Mouse (Mus musculus) frontal cortex, postnatal 10 days (tissue): ENCODE data around the gene Hmg20b.
A peak's percentile ranks its signal among the peaks of the same experiment; 100 is the strongest.

ENCODE experiments used
- DNase-seq, 2 experiments: peaks; one replicate each; pipeline ENCODE4 v3.0.0; 2022; ENCODE audit warnings: low spot score in 2 of 2, mixed read lengths in 1 of 2

The Hmg20b gene

GRCm38 (mm10) chr10:81350351-81351063 is at the start of gene Hmg20b:
Hmg20b (minus strand) TSS chr10:81350480.
- peak; percentile 99 to 100 for DNase-seq

- no peak for DNase-seq
Measured at GRCm38 (mm10) chr10:81399798-81400308, 49.6 kb upstream of the Hmg20b start.

- no peak for DNase-seq
Measured at GRCm38 (mm10) chr10:81399296-81399695, 49.0 kb upstream of the Hmg20b start.

GRCm38 (mm10) chr10:81396749-81397148 is 46.5 kb upstream of the Hmg20b start:
- DNase-seq, result no peak

GRCm38 (mm10) chr10:81395865-81396264 is 45.6 kb upstream of the Hmg20b start:
- no peak for DNase-seq

- DNase-seq, result peak in 1 of 2 experiments; percentile 66
Measured at GRCm38 (mm10) chr10:81395127-81395526, 44.8 kb upstream of the Hmg20b start.

- DNase-seq, result no peak
Measured at GRCm38 (mm10) chr10:81393456-81394063, 43.3 kb upstream of the Hmg20b start.

GRCm38 (mm10) chr10:81392781-81393185 is 42.5 kb upstream of the Hmg20b start, which contains the start of gene Smim24:
Smim24 (plus strand) TSS chr10:81393051.
- no peak for DNase-seq

- DNase-seq, result no peak
Measured at GRCm38 (mm10) chr10:81392270-81392669, 42.0 kb upstream of the Hmg20b start.

- no peak for DNase-seq
Measured at GRCm38 (mm10) chr10:81390678-81390965, 40.3 kb upstream of the Hmg20b start.

- peak in 1 of 2 experiments; percentile 70 for DNase-seq
Measured at GRCm38 (mm10) chr10:81389801-81390677, 39.8 kb upstream of the Hmg20b start.

- no peak for DNase-seq
Measured at GRCm38 (mm10) chr10:81389373-81389772, 39.1 kb upstream of the Hmg20b start.

- DNase-seq, result no peak
Measured at GRCm38 (mm10) chr10:81388505-81389055, 38.3 kb upstream of the Hmg20b start, which contains the start of gene Gm48552. Gm48552 (plus strand) TSS chr10:81389005.

GRCm38 (mm10) chr10:81387716-81388115 is 37.4 kb upstream of the Hmg20b start:
- no peak for DNase-seq

- no peak for DNase-seq
Measured at GRCm38 (mm10) chr10:81385603-81386306, 35.5 kb upstream of the Hmg20b start.

GRCm38 (mm10) chr10:81384605-81384982 is 34.3 kb upstream of the Hmg20b start:
- DNase-seq, result no peak

GRCm38 (mm10) chr10:81383802-81384604 is 33.7 kb upstream of the Hmg20b start, which contains the start of the genes Dohh and Gm48551:
Dohh (plus strand) TSS chr10:81384428.
Gm48551 (plus strand) TSS chr10:81384466.
- DNase-seq, result peak; percentile 97 to 98

GRCm38 (mm10) chr10:81382039-81382438 is 31.8 kb upstream of the Hmg20b start:
- DNase-seq, result no peak

GRCm38 (mm10) chr10:81379809-81380378 is 29.6 kb upstream of the Hmg20b start:
- DNase-seq, result no peak

GRCm38 (mm10) chr10:81379183-81379553 is 28.9 kb upstream of the Hmg20b start:
- no peak for DNase-seq
